In genomic region chr17:12499426-12499825, GRCm38 (mm10) we compare ENCODE assay signal across 15 mouse cellular contexts. TPM values are rescaled to one million over a fixed set of nuclear protein-coding genes. Genes with fewer than 3 reads are reported as not detected.
"Had no signal": no experiment of that assay in that cellular context is flagged by ENCODE, and none has a peak within 500 bp of the region (broad histone marks: within the 10 kb centered on the region; RNA-seq: fewer than 3 reads in every experiment).

No protein-coding gene starts in this region.

- H3K9me3 ChIP-seq: midbrain, embryonic 13.5 days; midbrain, embryonic 15.5 days; neural tube, embryonic 12.5 days; stomach, embryonic 15.5 days had no signal

- H3K27ac ChIP-seq: midbrain, embryonic 13.5 days; midbrain, embryonic 15.5 days; neural tube, embryonic 12.5 days; stomach, embryonic 15.5 days; stomach, postnatal 0 days had no signal

- H3K9ac ChIP-seq: lung, embryonic 14.5 days; midbrain, embryonic 13.5 days; midbrain, embryonic 15.5 days; neural tube, embryonic 12.5 days; stomach, embryonic 15.5 days had no signal

- H3K27me3 ChIP-seq: midbrain, embryonic 15.5 days; stomach, embryonic 15.5 days had no signal

- H3K4me1 ChIP-seq: midbrain, embryonic 13.5 days; midbrain, embryonic 15.5 days; neural tube, embryonic 12.5 days; stomach, embryonic 15.5 days had no signal

- H3K4me3 ChIP-seq: megakaryocyte, embryonic 14.5 days; midbrain, embryonic 13.5 days; midbrain, embryonic 15.5 days; neural tube, embryonic 12.5 days; stomach, embryonic 15.5 days had no signal

- DNase-seq: lung, adult 18-20 months; lung, embryonic 14.5 days; lung, postnatal 10 days; lung, postnatal 4 days; right cerebral cortex, postnatal 14 days; thymus, postnatal 25 days; thymus, postnatal 4 days had no signal

- H3K36me3 ChIP-seq: midbrain, embryonic 13.5 days; midbrain, embryonic 15.5 days; neural tube, embryonic 12.5 days; stomach, embryonic 15.5 days had no signal

- ATAC-seq: midbrain, embryonic 13.5 days; midbrain, embryonic 15.5 days had no signal

RNA-seq across cellular contexts. Expression of gene Slc22a3, which starts 8.1 kb away (rescaled TPM):
- total RNA-seq: monocyte, adult 5-6 weeks; neutrophil, adult 5-6 weeks had no signal
